Mouse (Mus musculus) megakaryocyte-erythroid progenitor cell, adult 5-6 weeks (primary cell): Measurements from ENCODE around the gene Phka1. TPM values are rescaled to one million over a fixed set of nuclear protein-coding genes. Genes with fewer than 3 reads are reported as not detected.
"Not testable (repeated sequence)": the region's sequence is repeated elsewhere in the genome, so short reads cannot be mapped to it uniquely, and the experiment has no call there.

ENCODE experiments used
- ATAC-seq: replicated peaks from 2 replicates; pipeline ENCODE4 v1.8.0; 2016; ENCODE audit warnings: mild to moderate bottlenecking, inconsistent platforms; ENCODE audit not compliant: severe bottlenecking, poor library complexity, low FRiP score, low TSS enrichment
- total RNA-seq, 2 experiments: library from RNA; stranded (forward) in 1 of 2; stranded (reverse) in 1 of 2; fragments of 200-1000, 215-1000 nt in 1 of 2; fragments of >200 nt in 1 of 2; fragmentation: Nextera tagmentation in 1 of 2; gene quantifications; 2 replicates each; pipeline ENCODE4 v1.2.3; 2014 to 2017

Phka1 gene
- total RNA-seq (2014; fragmentation: Nextera tagmentation) (2.4 and 3.0 TPM in 2 replicates), total RNA-seq (2017) (1.1 and 3.7 TPM in 2 replicates)

- peak; percentile 99 for ATAC-seq
Observed at GRCm38 (mm10) chrX:102643823-102644572, at the start of gene Phka1. Gene Phka1, minus strand, starts transcription at chrX:102644246.

- ATAC-seq = peak; percentile 61; the same call in 1 of the 2 replicates
Observed at GRCm38 (mm10) chrX:102689252-102689651, 45.2 kb upstream of the Phka1 start.

GRCm38 (mm10) chrX:102686872-102687271 lies 42.8 kb upstream of the Phka1 start, which contains the start of gene Gm3880:
Gene Gm3880, minus strand, starts transcription at chrX:102686972.
- ATAC-seq = not testable (repeated sequence)

DNA sequence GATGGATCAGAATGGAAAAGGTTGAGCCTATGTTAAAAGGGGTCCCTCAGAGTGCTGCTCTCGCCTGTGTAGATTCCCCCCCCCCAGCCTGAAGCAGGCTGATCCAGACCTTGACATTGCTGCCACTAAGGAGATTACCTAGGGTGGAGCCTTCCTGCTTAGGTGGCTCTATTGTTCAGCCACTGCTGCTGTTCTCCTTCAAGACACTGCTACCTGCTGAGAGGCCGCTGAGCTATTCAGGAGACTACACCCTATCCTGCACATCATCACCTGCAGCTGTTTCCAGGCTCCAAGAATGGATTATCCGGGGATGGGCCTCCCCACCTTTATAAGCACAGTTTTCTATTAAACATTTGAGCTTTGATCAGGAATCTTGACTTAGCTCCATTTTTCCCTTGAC lies 40.7 kb upstream of the Phka1 start:
- not testable (repeated sequence) for ATAC-seq

GRCm38 (mm10) chrX:102666641-102667040 lies 22.6 kb upstream of the Phka1 start:
- no peak for ATAC-seq

DNA sequence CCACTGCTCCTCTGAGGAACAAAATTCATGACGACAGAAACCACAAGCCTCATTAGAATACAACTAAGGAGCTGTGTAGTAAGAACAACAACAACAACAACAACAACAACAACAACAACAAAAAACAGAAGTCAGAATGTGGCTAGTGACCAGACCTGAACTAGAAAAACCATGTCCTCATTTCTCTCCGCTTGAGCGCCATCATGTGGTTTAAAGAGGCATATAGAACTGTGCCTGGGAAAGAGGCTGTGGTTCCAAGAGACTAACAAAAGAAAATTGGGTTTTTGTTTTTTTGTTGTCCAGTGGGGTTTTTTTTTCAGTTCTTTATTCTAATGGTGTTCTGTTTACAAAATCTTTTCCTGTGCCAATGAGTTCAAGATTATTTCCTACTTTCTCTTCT lies 16.7 kb upstream of the Phka1 start:
- ATAC-seq = no peak

GRCm38 (mm10) chrX:102645691-102646090 lies 1.6 kb upstream of the Phka1 start:
- no peak for ATAC-seq

- ATAC-seq = no peak
Observed at GRCm38 (mm10) chrX:102645146-102645545, 1.1 kb upstream of the Phka1 start.

DNA sequence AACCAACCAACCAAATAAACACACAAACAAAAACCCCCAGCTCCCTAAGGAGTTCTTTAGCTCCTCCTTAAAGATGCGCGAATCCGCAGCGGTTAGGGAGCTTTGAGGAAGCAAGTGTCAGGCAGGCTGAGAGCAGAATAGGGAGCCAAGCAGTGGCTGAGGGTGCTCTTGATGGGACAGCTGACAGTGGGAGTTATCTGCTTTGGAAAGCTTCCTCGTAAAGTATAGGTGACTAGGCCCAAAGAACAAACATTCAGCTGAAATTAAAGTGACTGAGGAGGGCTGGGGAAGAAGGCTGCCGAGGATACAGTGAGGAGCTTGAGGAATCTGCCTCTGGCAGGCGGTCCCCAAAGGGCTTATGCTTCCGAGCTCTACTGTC lies 516 bp upstream of the Phka1 start:
- peak; percentile 75 for ATAC-seq

DNA sequence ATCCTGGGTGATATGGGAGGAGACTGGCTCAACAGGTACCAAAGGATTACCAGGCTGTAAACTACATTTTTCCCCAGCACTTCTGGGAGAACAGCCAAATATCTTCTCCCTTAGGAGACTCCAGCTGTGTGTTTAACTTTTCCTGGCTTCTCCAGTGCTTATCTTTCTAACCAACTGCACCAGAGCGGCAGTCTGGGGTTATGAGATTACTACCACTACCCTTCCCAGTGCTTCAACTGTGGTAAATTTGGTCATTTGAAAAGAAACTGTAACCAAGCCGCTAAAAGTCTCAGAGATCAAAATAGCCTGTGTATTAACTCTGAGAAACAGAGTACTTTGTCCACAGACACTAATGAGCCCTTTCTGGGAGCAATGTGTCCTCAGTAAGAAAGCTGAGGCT lies 42.8 kb downstream of the Phka1 start:
- ATAC-seq = peak; percentile 65

GRCm38 (mm10) chrX:102588560-102588959 lies 55.5 kb downstream of the Phka1 start:
- no peak for ATAC-seq

DNA sequence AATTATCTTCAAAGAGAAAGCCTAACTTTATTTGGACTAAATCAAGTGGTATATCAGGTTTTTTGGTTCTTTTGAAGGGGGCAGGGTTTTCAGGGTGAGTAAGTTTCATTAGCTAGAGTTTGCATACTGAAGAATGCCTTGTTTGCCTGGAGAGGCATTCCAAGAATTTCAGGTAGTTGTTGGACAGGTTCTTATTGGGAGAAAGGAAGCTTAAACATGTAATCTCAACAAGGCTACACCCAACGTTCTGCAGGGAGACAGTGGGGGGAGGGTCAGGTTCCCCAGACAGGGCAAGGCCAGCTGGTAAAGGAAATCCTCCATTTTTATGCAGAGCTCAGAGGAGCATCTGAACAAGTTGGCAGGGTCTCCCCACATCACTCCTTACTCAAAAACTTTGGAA lies 72.9 kb downstream of the Phka1 start:
- no peak for ATAC-seq

GRCm38 (mm10) chrX:102556906-102557305 lies 87.1 kb downstream of the Phka1 start:
- no peak for ATAC-seq

DNA sequence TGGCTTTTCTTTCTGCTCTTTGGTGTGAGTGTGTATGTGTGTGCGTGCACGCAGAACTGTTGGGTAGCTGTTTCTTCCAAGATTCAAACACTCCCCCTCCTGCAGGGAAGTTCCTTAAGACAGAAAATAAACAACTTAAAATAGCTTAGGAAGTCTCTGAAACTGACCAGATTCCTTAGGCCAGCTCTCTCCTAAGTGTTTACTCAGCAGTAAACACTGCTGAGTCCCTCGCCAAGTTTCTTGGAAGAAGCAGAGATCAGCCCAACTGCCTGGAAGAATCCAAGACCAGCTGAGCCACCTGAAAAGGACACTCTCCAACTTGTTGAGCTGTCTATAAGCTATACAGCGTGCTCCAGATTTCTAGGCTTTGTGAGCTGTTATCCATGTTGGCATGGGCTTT lies 134.8 kb downstream of the Phka1 start:
- no peak for ATAC-seq

DNA sequence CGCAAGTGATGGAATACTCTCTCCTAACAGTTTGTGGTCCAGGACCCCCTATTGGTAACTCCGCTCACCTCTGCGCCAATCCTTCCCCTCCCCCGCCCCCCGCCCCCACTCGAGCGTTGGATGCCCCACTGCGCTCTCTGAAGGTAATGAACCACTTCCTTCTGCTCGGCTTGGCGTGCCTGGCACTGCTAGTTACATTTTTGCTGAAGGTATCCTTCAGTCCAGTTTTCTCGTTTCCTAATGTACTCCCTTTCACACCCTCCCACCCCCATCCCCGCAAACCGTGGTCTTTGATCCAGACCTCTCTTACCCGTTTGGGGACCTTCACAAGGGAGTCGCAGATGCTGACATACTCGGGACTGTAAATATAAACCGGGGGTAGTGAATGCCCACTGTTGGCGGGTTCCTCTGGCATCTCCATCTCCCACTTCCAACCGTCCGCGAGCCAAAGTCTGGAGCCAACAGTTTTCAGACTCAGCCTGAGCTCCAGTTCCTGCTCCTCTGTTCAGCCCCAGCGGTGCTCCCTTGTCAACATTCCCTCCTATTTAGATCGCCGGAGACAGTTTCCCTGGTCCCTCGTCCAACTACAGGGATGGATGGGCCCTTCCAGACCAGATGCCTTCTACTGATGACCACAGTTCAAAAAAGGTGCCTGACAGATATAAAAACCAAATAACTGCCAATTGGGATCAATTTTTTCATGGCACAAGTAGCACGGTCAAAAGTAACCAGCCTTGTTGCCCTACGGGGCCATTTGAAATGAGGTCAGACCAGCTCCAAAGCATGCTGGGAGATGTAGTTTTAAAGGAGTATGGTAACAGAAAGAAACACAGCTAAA lies 139.2 kb downstream of the Phka1 start, which contains the start of gene Hdac8:
Gene Hdac8 (minus strand): TSS at position 716 of the 838 bp plus-strand sequence.
- ATAC-seq = peak; percentile 98

DNA sequence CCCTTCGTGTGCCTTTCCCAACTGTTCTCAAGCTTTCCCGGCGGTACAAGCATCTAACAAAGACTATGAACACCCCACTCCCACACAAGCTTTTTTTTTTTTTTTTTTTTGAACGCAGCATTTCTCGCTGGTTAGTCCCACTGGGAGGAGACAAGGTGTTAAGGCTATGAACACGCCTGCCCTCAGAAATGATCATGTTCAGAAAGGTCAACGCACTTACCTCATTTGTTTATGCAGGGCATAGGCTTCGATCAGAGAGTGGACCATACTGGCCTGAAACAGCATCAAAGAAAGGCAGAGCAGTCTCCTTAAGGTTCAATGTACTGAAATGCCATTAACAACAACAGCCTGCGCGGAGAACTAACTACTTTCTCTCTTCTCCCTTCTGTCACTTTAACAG lies 139.9 kb downstream of the Phka1 start:
- ATAC-seq = no peak

DNA sequence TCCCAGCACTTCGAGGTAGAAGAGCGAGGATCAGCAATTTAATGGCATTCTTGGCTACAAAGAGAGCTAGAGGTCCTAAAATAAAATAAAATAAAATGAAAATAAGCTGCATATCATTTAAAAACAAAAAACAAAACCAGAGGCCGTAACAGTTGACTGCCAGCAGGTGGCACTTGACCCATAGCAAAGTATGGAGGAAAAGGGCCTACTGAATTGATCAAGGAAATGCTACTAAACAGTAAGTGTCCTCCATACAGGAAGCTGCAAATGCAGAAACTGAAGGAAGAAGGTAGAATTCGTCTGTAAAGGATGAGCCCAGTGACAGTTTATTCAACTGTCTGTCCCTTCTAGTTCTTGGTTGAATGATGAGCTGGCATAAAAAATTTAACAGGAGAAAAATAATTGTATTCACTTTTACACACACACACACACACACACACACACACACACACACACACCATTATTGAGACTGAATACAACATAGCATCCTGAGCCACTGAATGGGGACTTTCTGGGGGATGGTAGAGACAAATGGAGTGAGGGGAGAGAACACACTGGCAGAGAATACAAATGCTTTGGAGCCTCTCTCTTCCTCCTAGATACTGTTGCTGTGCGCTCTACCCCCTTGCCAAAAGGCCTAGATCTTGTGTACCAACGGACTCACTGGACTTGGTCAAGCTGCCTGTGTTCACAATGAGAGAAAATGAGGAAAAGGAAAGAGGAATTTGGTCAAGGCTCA lies 149.9 kb downstream of the Phka1 start:
- no peak for ATAC-seq

- ATAC-seq = no peak
Observed at GRCm38 (mm10) chrX:102485575-102485974, 158.5 kb downstream of the Phka1 start.

DNA sequence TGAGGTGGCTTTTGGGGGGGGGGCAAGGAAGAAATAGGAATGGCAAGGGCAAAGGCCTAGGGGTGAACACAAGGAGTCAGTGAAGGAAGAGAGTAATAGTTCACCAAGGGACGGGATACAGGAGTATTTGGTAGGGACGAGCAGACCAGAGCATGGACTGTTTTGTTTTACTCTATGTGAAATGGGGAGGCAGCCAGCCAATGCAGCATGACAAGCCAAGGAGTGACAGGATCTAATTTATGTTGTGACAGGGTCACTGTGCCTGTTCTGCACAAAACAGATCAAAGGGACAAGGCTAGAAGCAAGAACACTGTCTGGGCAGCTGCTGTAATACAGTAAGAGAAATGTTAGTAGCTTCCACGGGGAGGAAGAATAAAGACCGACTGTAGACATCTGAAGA lies 164.4 kb downstream of the Phka1 start:
- no peak for ATAC-seq

GRCm38 (mm10) chrX:102478965-102479364 lies 165.1 kb downstream of the Phka1 start:
- peak; percentile 61 for ATAC-seq
